Mouse (Mus musculus): ENCODE data around the gene Pax3.

Gene Pax3

DNA sequence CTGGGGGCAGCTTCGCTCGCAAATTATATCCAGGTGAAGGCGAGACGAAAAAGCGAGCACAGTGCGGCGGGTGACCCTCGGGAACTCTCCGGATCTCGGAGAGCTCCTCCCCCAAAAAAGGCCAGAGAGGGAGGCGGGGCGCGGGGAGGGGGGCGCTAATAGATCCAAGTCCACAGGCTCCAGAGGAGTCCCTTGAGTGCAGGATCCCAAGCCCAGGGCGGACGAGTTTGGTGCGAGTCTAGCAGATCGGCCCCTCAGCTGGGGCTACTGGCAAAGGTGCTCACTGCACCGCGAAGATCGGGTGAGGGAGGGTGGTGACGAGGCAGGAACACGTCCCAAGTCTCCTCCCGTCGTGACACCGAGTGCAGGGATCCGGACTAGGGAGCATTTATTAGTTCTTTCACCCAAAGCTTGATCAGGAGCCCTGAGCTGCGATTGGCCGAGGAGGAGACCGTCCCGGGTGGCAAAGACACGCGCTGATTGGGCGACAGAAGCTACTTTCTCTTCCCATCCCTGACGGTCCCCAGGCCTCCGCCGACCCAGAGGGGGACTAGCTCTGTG lies at the start of gene Pax3:
TSS of gene Pax3 (minus strand) at position 384 of the 561 bp plus-strand sequence.
- no peak for DNase-seq (ENCODE audit: low read depth, low spot score)

DNA sequence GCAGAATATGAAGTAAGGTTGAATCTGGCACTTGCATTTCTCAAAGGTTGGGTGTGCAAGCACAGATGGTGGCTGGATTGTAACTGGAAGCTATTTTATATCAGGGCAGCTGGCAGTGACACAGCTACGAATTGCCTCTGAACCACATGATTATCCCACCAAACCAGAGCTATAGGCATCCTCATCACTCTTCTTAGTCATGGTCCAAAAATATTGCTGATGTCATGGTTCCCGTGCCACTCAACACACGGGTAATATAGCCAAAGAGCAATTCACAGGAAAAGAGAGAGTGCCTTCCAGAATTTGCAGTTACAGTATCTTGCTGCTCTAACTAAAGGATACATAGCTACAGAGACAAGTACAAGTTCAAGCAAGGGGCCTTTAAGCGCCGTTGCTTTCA lies 37.4 kb upstream of the Pax3 start:
- no peak for DNase-seq (ENCODE audit: low read depth, low spot score)

DNA sequence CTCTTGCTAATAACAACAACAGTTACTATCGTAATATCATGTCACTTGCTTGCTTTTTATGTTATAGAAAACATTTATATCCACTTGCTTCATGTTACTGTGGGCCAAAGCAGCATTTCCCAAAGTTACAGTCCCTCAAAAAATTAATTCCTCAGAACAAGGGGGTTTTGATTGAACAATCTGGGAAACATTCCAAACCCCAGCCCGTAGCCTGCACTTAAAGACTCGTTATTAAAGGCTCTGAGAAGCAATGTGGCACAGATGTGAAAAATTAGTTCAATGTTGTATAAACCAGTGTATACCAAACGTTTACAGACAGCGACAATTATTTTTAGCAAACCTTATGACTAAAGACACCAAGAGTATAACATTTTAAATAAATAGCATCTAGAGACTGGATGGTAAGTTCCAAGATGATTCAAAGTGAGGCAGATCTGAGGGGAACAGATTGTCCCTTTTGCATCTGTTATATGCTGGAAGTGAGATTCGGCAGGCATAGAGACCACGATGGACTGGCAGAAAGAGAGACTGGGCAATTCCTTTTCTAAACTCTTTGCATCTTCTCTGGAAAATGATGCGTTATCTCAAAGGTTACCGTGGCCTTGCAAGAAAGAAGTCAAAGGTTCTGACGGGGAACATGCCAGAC lies 35.1 kb upstream of the Pax3 start:
- DNase-seq (ENCODE audit: low read depth, low spot score) = no peak

DNA sequence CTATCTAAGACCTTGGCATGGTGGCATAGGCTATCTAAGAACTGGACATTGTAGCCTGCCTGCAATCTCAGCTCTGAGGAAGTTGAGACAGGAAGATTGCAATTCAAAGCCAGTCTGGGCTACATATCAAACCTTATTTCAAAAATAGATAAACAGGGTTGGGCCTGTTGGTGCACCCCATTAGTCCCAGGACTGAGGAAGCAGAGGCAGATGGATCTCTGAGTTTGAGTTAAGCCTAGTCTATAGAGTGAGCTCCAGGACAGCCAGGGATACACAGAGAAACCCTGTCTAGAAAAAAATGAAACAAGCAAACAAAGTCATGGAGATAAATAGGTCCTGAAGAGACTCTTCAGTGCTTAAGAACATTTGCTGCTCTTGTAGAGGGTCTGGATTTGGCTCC lies 32.9 kb upstream of the Pax3 start:
- no peak for DNase-seq (ENCODE audit: low read depth, low spot score)

DNA sequence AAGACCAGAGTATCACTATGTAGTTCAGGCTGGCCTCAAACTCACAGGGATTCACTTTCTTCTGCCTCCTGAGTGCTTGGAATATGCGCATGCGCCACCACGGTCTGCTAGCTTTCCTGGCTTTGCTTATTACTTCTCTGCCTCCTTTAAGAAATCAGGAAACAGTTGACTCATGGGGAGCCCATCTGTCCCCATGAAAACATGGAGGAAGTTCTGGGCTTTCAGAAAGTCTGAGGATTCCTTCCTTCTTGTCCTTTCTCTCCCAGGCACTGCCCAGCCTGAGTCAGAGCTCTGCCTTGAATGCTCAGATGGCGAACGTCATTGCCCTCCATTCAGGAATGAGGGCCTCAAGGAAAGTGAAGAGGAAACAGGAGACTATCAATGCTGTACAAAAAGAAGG lies 31.8 kb upstream of the Pax3 start:
- no peak for DNase-seq (ENCODE audit: low read depth, low spot score)

DNA sequence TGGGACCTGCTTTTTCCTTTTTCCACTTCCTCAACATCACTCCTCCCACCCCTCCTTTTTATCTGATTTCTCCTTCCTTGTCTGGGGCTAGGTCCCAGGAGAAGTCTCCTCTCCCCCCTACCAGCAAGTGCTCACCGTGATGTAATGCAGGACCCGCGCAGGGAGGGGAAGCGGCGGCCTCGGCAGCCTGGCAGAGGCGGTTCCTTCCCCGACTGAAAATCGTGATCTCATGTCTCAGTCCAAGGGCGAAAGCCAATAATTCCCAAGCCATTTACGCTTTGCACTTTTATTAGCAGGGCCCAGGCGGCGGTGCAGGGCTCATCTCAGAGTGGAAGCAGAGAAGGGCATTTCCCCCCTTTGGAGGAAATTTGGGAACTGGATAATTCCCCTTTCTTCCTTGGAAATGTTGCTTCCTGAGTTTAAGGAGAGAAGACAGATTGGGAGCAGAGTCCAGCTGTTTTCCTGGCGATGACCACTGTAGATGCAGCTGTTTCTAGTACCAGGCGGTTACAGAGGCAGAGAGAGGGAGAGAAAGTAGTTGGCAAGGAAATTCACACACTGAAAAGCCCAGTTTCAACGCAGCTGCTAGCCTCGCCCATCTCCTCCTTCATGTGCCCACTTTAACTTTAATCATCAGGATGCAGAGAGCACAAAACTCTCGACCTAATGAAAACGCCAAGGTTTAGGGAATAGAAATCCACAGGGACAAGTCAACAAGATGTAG lies 21.3 kb upstream of the Pax3 start:
- DNase-seq (ENCODE audit: low read depth, low spot score) = no peak

DNA sequence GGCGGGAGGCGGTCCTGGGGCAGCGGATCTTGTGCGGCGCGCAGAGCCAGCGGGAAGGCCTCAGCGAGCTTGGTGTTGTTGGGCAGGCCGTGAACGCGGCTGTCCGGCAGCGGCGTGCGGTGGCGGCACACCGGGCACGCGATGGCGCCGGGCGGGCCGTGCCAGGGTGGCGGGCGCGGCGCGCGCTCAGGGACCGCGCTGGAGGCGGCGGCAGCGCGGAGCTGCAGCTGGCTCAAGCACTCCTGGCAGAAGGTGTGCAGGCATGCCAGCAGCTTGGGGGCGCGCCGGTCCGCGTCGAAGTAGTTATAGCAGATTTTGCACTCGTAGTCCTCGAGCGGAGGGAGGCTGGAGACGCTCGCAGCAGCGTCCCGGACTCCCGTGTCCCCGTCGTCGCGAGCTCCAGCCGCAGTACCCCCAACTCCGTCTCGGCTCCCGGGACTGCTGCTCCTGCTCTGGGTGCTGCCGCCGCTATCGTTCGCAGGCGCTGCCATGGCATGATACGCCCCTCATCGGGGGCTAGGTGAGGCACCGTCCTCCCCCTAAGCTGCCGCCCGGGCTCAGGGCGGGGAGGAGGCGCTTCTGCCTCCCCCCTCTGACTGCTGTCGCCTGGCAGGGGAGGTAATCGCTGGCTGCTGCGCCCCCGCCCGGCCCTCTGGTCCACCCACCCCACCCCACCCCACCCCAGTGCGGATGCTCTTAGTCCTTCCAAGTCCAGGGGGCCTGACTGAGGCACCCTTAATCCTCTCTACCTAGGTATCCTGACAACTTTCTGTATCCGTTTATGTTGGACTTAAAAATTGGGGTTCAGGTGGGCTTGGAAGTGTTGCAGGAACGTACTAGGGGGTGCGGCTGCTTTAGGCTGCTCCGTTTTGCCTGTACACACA lies 20.5 kb upstream of the Pax3 start:
- DNase-seq (ENCODE audit: low read depth, low spot score) = no peak

DNA sequence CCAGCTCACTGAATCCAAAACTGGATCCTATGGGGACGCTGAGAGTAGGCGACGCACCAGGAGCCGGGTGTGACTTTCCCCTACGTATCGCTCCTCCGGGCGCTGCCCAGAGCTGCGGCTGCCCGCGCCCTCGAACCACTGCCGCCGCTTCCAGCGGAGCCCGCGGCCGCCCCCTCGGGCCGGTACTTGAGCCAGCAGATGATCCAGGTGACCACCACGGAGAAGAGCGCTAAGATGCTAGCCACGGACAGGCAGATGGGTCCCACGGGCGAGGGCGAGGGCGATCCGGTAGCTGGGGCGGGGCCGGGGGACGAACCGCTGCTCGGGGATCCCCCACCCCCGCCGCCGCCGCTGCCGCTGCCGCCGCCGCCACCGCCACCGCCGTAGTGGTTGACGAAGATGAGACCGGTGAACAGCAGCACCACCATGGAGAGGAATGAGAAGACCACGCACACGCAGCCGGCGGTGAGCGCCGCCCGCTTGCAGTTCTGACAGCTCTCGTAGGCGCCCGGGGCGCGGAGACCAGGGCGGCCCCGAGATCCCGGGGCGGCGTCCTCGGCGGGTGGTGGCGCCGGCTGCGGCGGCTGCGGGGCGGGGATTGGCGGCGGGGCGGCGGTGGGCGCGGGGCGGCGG lies 19.7 kb upstream of the Pax3 start:
- no peak for DNase-seq (ENCODE audit: low read depth, low spot score)

DNA sequence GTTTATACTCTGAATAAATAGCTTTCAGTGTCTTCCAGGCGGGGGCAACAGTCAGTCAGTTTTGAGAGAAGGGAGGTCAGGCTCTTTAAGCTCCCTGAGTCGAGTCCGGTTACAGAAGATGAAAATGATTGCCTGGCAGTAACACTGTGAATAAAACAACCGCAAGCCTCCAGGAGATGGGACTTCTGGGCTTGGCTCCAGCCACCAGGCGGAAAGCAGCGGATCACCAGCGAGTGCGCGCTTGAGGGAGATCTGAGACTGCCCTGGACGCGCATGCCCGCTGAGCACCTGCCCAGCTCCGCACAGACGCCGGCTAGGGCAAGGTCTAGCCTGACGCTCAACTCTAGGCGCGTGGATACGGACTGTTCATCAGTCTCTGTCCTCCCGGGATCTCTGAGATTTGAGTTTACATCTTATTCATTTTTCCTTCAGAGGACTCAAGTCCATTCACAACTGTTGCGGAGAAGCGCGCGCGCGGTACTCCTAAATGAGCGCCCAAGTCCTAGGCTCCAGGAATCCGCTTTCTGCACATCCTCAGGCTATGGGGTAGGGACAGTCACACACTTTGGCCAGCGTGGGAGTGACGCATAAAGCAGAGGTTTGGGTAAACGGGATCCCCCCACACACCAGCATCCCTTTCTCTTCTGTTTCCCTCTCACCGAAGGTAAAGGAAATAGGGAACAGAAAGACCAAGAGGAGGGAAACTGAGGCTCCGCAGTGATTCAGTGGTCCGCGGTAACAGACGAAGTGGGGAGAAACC lies 19.0 kb upstream of the Pax3 start:
- DNase-seq (ENCODE audit: low read depth, low spot score) = no peak

DNA sequence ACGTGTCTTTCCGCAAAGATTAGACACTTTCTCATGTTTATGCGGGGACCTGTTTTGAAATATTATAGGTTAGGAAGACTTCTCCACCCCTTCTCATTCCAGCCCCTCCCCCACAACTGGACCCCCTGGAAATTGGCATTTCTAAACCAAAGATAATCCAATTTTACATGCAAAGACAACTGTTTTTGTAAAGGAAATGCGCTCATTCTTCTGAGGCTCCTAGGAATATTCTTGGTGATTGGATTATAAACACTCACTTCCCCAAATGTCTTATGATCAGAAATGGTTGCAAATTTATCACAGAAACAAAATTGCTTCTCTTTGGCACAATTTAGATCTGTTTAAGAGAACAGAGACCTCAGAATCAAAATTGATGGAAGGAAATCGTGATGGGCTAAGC lies 14.1 kb upstream of the Pax3 start:
- no peak for DNase-seq (ENCODE audit: low read depth, low spot score)

DNA sequence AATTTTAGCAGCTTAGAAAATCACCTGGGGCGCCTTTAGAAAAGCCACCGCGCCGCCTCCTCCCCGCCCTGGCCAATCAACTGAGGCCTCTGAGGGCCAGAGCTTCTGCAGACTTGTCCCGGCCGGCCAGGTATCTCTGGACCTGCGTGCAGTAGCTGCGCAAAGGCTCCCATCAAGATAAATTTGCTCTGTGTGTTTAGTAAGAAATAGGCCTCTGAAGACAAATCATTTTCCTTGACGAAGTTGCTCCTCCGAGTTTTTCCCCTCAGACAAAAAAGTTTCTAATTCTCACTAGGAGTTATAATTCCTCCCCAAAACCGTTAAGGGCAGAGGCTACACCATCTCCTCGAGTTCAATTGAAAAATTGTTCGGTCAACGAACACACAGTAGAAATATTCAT lies 13.6 kb upstream of the Pax3 start:
- no peak for DNase-seq (ENCODE audit: low read depth, low spot score)

DNA sequence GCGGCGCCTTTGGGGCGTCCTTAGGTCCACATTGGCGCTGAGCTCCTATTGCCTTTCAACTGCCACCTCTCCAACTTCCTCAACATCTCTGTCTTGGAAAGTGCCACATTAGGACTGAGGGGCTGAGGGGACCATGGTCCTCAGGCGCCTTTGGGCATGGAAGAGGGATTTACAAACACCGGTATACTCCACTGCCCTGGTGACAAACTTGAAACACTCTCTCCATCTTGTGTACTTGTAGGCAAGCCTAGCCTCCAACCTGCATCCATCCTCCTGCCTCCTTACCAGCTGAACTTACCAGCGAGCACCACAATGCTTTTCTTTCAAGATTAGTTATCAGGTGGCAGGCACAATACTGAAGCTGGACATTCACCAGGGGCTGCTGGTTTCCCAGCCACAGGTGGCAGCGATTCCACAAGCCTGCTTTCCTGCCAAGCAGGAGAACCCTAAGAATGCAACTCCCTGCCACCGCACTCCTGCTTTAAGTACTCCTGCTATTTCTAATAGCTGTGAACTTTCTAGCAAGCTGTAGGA lies 11.4 kb upstream of the Pax3 start:
- no peak for DNase-seq (ENCODE audit: low read depth, low spot score)

DNA sequence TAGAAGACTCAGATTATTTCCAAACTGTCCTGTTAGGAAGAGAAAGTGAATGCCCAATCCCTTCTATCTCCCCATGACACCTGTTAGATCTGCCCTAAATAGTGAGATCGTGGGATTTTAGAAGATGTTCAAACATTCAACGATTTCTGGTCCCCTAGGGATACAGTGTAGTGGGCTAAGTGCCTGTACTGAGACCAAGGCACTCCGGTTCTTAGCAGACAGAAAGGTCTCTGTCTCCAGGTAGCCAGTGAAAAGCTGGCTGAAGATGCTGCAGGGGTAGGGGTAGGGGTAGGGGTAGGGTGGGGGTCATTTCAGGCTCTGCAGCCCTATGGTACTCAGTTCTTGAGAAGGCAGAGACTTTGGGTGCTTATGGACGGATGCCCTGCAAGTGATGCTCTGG lies 7.4 kb upstream of the Pax3 start:
- no peak for DNase-seq (ENCODE audit: low read depth, low spot score)

DNA sequence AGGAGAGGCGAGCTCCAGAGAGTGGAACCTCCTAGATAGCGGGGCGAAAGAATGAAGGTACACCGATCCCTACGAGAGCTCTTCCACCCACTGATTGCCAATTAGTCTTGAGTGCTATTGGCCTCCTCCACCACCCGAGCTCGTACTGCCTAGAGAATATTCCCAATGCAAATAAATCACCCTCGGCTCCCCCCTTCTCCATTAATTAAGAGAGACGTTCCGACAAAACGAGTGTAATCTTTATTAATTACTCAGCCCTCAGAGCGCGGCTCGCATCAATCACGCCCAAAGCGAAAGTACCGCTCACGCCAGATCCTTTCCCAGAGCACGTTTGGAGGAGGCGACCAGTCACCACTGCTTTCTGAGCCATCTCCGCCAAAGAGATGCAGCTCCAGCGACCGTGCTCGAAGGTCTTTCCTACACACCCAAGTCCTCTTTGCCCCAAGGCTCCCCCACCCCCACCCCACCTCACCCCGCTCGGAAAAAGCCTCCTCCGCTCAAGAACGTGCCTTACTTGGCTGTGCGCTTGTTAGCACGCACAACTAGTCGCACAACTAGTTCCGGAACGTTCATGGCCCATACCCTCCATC lies 6.8 kb upstream of the Pax3 start:
- DNase-seq (ENCODE audit: low read depth, low spot score) = no peak

DNA sequence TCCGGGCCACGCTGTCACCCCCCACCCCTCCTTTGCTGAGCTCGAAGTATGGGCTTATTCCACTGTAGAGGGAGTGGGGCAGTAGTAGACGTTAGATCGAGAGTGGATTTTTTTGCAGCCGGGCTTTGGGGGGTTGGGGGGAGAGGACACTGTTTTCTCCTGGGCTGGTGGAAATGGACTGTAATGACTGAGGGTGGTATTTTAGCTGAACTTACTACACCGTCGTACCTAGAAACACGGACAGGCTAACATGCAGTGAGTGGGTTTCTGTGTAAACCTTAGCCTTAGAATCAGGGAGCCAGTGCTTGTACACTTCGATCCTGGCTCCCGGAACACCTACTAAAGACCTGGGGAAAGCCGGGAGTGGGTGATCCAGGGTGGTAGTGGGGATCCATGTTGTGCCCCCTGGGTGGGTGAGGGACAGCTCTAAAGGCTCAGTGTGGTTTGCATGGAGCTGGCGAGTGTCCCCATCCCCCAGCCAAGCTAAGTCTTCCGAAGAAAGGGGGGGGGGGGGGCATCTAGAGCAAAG lies 6.2 kb upstream of the Pax3 start:
- no peak for DNase-seq (ENCODE audit: low read depth, low spot score)

DNA sequence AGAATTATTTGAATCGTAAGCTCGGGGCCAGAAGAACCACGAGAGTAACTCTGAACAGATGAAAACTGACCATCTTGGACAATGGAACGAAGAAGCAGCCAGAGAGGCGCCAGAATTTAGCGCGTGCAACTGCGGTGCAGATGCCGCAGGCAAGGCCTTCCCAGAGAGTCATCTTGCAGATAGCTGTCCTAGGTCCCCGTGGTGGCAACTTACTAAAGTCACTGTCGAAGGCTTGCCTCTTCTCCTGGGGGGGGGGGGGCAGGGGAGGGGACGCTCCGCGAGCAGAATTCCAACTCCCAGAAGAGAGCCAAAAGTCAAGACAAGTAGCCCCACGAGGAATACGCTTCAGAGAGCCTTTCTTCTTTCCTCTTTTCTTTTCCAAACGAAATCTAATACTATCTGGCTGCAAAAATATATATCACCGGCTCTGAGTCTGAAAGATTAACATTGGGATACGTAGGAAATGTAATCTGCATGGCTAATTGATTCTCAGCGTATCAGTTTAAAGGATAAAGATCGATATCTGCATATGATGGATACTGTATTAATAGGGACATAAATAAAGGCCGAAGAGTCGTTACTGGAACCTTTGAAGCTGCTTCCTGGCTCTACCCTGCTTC lies 5.6 kb upstream of the Pax3 start:
- DNase-seq (ENCODE audit: low read depth, low spot score) = no peak

DNA sequence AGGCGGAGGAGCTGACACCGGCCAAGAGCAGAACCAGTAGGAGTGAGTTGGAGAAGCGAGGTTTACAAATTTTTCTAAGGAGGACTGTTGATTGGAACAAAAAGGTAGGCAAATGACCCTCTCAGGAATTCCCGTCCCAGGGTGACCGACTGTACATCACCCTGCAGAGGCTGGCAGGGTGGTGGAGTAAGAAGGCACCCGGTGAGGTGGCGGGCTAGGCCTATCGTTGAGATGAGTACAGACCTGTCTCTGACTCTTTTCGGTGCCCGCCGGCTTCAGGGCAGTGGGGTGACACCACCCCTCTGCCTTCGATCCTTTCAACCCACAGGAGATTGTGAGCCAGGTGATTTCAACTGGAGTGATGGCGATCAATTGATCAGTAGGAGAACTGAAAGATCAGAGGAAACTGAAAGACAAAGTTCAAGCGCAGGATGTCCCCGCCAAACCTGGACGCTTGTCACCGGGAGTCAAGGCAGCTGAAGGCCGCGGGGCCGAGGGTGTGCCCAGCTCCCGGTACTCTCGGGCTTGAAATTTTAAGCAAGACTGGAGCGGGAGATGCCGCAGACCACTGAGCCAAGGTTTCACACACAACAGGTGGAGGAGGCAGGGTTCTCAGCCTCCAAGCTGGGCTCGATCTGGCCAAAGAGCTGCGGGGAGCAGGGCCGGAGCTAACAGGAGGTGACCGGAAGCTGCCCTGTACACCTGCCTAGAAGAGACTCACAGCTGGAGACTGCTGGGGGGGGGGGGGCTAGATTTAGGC lies 4.5 kb upstream of the Pax3 start:
- no peak for DNase-seq (ENCODE audit: low read depth, low spot score)

DNA sequence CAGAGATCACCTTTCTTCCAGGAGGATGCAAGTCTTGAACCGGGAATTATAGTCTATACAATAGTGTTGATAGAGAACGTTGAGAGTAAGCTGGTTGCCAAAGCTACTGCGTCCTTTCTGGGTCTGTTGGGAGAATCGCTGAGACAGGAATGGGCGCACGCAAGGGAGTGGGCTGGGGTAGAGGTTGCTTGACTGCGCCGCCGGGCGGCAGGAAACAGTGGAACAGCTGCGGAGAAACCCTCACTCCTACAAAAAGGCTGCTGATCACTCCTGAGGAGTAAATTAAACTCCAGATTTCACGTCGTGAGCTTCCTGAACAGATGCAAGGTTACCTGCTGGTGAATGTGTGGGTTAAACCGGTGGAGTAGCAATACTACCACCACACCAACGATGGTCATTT lies 3.3 kb upstream of the Pax3 start:
- DNase-seq (ENCODE audit: low read depth, low spot score) = no peak

DNA sequence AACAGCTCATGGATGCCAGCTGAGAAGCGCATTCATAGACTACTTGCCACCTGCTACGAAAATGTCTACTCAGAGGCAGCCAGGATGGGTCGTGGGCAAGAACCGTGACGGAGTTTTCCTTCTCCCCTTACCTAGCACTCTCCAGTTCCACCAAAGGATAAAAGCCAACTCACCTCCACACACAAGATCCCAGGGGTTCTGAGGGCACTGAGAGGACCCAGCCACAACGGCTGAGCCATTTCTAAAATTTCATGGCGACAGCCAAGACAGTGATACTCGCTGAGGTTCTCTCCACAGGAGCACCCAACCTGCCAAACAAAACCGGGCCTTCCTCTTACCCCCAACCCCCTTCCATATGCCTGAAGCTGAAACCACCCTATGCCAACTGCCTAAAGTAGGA lies 2.3 kb upstream of the Pax3 start:
- no peak for DNase-seq (ENCODE audit: low read depth, low spot score)
